Mouse (Mus musculus) C2C12 (cell line): ENCODE results near the gene Gm21976.

Experiments
- CEBPB ChIP-seq: IDR thresholded peaks from one replicate; pipeline ENCODE4 v1.6.1; 2011; ENCODE audit warnings: low read depth, mild to moderate bottlenecking, control low read depth, moderate library complexity
- CTCF ChIP-seq: IDR thresholded peaks from one replicate; pipeline ENCODE4 v1.5.1; 2011; ENCODE audit not compliant: control insufficient read depth, insufficient read depth, insufficient read length
- FOSL1 ChIP-seq: IDR thresholded peaks from one replicate; pipeline ENCODE4 v1.8.0; 2011; ENCODE audit warnings: mild to moderate bottlenecking, low read length; ENCODE audit not compliant: poor library complexity, insufficient read depth, severe bottlenecking
- MAX ChIP-seq: IDR thresholded peaks from one replicate; pipeline ENCODE4 v1.6.1; 2011; ENCODE audit warnings: mild to moderate bottlenecking, control low read depth
- MYOD1 ChIP-seq: IDR thresholded peaks from one replicate; pipeline ENCODE4 v1.6.1; 2011; ENCODE audit warnings: low read depth; ENCODE audit not compliant: control insufficient read depth, insufficient read length
- MYOG ChIP-seq: IDR thresholded peaks from one replicate; pipeline ENCODE4 v1.6.1; 2011; ENCODE audit not compliant: control insufficient read depth, insufficient read length; ENCODE audit errors: extremely low read depth
- USF1 ChIP-seq: IDR thresholded peaks from one replicate; pipeline ENCODE4 v1.6.1; 2011; ENCODE audit warnings: low read depth, mild to moderate bottlenecking, control low read depth, moderate library complexity

- TF ChIP-seq CTCF (no peak), MAX (no peak), USF1 (no peak), MYOG (no peak), CEBPB (no peak), FOSL1 (no peak), MYOD1 (no peak)
Observed at GRCm38 (mm10) chr13:98230511-98230910, 49.2 kb upstream of the Gm21976 start.
